Mouse (Mus musculus) spleen, postnatal 36 days (tissue): ENCODE measurements at regions not wholly inside any gene's neighbourhood (a gene's known extent, or its start where the extent isn't known, plus 50 kb on each side); places are given as distances from the start of the nearest gene placed in this dataset.

Source experiments
- DNase-seq, 2 experiments: peaks; one replicate each; pipeline ENCODE4 v3.0.0; 2022; ENCODE audit warnings: low spot score in 2 of 2, mixed read lengths in 1 of 2

- peak; percentile 11 to 55 for DNase-seq
These were observed 179.1 kb upstream of the Arhgef26 start for GRCm38 (mm10) chr3:62159031-62159430.

DNA sequence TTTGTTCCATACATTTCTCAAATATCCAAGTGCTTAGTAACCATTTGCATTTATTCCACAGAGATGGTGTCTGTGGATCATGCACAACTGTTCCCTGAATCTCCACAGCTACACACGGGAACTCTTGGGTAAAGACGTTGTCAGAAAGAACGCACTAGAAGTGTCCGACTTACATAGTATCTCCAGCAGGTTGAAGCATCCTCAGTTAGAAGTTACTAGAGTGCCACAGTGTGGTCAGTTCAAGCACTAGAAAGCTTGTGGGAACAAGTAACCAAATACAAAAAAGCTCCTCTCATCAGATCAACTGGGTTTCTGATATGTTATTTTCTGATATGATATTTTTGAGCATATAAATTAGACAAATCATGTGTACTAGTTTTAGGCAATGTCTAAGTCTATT lies 167.5 kb upstream of the Arhgef26 start:
- no peak for DNase-seq

- DNase-seq = no peak
These were observed 150.2 kb upstream of the Arhgef26 start for GRCm38 (mm10) chr3:62187807-62188509.

DNA sequence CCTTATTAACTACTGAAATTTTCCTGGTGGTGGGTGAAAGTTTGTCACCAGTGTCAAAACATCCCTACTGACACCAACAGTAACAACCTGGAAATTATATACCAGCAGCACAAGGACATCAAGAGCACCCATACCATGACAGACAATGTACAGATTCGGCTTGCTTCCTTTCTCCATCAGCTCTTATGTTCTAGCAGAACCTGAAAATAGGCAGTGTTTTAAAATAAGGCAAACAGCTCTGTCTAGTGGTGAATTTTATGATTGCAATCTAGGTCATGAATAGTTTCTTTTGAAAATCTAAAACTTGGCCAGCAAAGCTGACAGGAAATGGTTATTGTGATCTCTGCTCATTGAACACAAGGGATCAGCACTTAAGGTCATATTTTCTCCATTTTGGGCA lies 145.7 kb upstream of the Arhgef26 start:
- no peak for DNase-seq

DNA sequence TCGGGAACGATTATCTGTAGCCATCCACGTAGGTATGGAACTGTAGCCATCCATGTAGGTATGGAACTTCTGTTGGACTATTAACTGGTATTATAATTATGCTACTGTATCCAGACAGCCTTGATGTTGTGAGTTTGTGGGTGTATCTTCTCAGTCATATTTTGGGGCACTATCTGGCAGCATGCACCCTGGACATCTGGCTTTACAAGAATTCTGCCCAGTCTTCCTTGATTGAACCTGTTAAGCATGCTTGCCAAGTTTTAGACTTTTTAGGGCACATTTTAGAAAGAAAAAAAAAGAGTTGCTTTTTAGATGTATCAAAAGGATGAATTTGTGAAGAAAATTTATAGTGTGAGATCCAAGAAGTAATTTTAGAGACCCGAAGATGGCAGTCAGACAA lies 143.7 kb upstream of the Arhgef26 start:
- no peak for DNase-seq

DNA sequence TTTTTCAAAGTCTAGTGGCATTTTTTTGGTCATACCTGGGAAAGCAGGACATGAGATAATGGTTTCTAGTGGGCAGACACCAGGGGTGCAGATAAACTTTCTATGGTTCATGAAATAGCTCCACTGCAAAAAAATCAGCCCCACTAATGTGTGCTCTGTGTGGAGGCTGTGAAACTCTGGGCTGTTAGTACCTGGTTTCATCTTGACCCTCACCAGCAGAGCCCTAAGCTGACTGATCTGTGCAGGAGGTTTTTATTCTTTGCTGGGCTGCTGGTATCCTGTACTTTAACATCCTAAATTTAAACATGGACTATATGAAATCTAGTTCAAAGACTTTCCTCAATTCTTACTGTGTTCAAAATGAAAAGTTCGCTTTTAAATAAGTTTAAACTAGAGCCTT lies 141.5 kb upstream of the Arhgef26 start:
- no peak for DNase-seq

- no peak for DNase-seq
These were observed 122.3 kb upstream of the Arhgef26 start for GRCm38 (mm10) chr3:62215806-62216205.

- DNase-seq = no peak
These were observed 120.8 kb upstream of the Arhgef26 start for GRCm38 (mm10) chr3:62217335-62217734.

- no peak for DNase-seq
These were observed 110.4 kb upstream of the Arhgef26 start for GRCm38 (mm10) chr3:62227697-62228096.

GRCm38 (mm10) chr3:62228156-62228555 lies 110.0 kb upstream of the Arhgef26 start:
- DNase-seq = no peak

DNA sequence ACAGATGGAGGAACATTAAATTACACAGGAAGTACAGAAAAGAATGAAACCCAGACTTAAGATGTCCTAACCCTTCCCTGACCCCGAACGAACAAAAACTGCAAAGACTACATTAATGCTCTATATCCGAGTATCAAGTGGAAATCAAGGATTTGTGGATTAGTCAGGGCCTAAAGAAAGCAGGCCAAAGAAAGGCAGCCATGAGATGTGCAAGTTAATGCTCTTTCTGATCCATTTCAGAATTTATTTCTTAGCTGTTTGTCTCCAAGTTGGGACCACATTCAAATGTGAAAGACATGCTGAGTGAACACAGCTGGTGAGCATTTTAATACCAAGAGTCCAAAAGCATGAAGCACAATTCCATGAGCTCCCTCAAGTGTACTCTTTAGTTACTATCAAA lies 97.1 kb upstream of the Arhgef26 start:
- no peak for DNase-seq

DNA sequence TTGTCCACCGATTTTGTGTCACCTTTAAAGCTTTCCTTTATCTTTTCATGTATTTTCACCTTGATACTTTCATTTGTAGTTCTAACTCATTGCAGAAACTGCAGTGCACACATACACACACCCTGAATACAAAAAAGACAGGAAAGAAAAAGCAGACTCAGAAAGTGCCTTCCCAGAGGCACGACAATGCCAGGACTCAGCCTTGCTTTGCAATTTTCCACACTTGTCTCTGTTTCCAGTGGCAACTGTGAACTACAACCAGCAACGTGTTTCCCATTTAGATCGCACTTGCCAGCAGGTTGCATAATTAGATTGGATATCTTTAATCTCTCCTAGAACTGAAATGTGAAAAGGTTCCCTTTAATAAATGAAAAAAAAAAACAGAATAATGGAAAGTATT lies 66.4 kb upstream of the Arhgef26 start:
- DNase-seq = no peak

- no peak for DNase-seq
These were observed 59.9 kb upstream of the Arhgef26 start for GRCm38 (mm10) chr3:62278279-62278678.

DNA sequence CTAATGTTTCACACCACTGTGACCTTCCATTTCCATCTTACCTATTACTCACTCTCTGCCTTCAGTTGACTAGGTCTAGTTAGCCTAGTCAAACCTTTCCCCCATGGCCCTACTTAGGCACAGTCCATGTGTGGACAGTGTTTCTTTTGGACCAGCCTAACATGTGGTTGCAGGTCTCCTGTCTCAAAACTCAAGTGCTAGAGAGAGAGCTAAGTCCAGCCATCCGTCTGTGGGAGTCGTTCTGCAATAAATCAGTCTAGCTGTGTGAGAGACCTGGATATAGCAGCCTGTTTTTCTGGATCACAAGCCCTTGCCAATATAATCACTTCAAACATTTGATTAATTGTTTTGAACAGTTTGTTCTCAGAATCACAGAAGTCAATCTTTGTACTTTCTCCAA lies 57.2 kb upstream of the Arhgef26 start:
- no peak for DNase-seq
